Mouse (Mus musculus): ENCODE data around the gene Krtap5-2. TPM values are rescaled to one million over a fixed set of nuclear protein-coding genes. Genes with fewer than 3 reads are reported as not detected.
"Not testable (repeated sequence)": the region's sequence is repeated elsewhere in the genome, so short reads cannot be mapped to it uniquely, and the experiment has no call there.

Gene Krtap5-2
- total RNA-seq, 2 experiments from 2014 or later = not detected

- ATAC-seq (ENCODE audit: poor library complexity, severe bottlenecking) = not testable (repeated sequence)
Measured at GRCm38 (mm10) chr7:142143506-142144010, 32.2 kb downstream of the Krtap5-2 start.

DNA sequence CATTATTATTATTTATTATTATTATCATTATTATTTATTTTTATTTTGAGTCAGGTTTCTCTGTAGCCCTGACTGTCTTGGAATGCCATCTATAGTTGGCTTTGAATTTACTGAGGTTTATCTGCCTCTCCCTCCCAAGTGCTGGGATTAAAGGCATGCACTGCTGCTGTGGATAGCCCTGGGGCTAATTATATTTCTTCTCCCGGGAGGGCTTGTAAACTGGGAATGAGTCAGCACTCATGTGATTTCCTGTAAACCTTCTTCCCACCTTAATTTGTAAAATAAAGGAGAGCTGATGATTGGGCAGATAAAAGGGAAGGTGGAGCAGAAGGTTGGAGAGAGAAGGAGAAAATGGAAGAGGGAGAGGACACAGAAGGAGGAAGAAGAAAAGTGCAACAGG is 35.1 kb downstream of the Krtap5-2 start:
- ATAC-seq (ENCODE audit: poor library complexity, severe bottlenecking) = no peak

GRCm38 (mm10) chr7:142135934-142136333 is 39.9 kb downstream of the Krtap5-2 start, which contains the start of gene Gm39115:
Gene Gm39115 (minus strand): TSS chr7:142136034.
- not testable (repeated sequence) for ATAC-seq (ENCODE audit: poor library complexity, severe bottlenecking)

GRCm38 (mm10) chr7:142134206-142134995 is 41.4 kb downstream of the Krtap5-2 start:
- no peak for ATAC-seq (ENCODE audit: poor library complexity, severe bottlenecking)

- ATAC-seq (ENCODE audit: poor library complexity, severe bottlenecking) = no peak
Measured at GRCm38 (mm10) chr7:142128843-142129242, 47.0 kb downstream of the Krtap5-2 start.

Other genes starting within 250 kb of the Krtap5-2 start
- gene Brsk2, start 226.3 kb downstream of the Krtap5-2 start, total RNA-seq (2015) = not detected in 2 replicates
- gene Brsk2, start 226.3 kb downstream of the Krtap5-2 start, total RNA-seq (2017) = not detected in 2 replicates
- 25.5 and 34.4 TPM in 2 replicates for gene Mob2, start 114.9 kb downstream of the Krtap5-2 start, total RNA-seq (2015)
- gene Mob2, start 114.9 kb downstream of the Krtap5-2 start, total RNA-seq (2017) = 29.7 and 31.7 TPM in 2 replicates
- not detected in 2 replicates for gene Dusp8, start 80.2 kb downstream of the Krtap5-2 start, total RNA-seq (2015)
- not detected in 2 replicates for gene Dusp8, start 80.2 kb downstream of the Krtap5-2 start, total RNA-seq (2017)
- gene Gm45618, start 55.3 kb downstream of the Krtap5-2 start, total RNA-seq (2015) = not detected in 2 replicates
- gene Gm45618, start 55.3 kb downstream of the Krtap5-2 start, total RNA-seq (2017) = not detected in 2 replicates
- gene Gm39115, start 40.0 kb downstream of the Krtap5-2 start, total RNA-seq (2015) = not detected in 2 replicates
- not detected in 2 replicates for gene Gm39115, start 40.0 kb downstream of the Krtap5-2 start, total RNA-seq (2017)
- gene Gm45337, start 31.4 kb downstream of the Krtap5-2 start, total RNA-seq (2015) = not detected in 2 replicates
- not detected in 2 replicates for gene Gm45337, start 31.4 kb downstream of the Krtap5-2 start, total RNA-seq (2017)
- gene Gm29735, start 18.9 kb downstream of the Krtap5-2 start, total RNA-seq (2015) = not detected in 2 replicates
- gene Gm29735, start 18.9 kb downstream of the Krtap5-2 start, total RNA-seq (2017) = not detected in 2 replicates
- not detected in 2 replicates for gene Gm4553, start 10.3 kb downstream of the Krtap5-2 start, total RNA-seq (2015)
- gene Gm4553, start 10.3 kb downstream of the Krtap5-2 start, total RNA-seq (2017) = not detected in 2 replicates
- gene Gm10153, start 14.4 kb upstream of the Krtap5-2 start, total RNA-seq (2015) = not detected in 2 replicates
- not detected in 2 replicates for gene Gm10153, start 14.4 kb upstream of the Krtap5-2 start, total RNA-seq (2017)
- not detected in 2 replicates for gene Krtap5-3, start 25.4 kb upstream of the Krtap5-2 start, total RNA-seq (2015)
- not detected in 2 replicates for gene Krtap5-3, start 25.4 kb upstream of the Krtap5-2 start, total RNA-seq (2017)
- not detected in 2 replicates for gene Gm7579, start 35.9 kb upstream of the Krtap5-2 start, total RNA-seq (2015)
- not detected in 2 replicates for gene Gm7579, start 35.9 kb upstream of the Krtap5-2 start, total RNA-seq (2017)
- not detected in 2 replicates for gene Krtap5-5, start 54.0 kb upstream of the Krtap5-2 start, total RNA-seq (2015)
- gene Krtap5-5, start 54.0 kb upstream of the Krtap5-2 start, total RNA-seq (2017) = not detected in 2 replicates
- not detected in 2 replicates for gene Gm40460, start 65.1 kb upstream of the Krtap5-2 start, total RNA-seq (2015)
- gene Gm40460, start 65.1 kb upstream of the Krtap5-2 start, total RNA-seq (2017) = not detected in 2 replicates
- not detected in 2 replicates for gene Gm2431, start 82.3 kb upstream of the Krtap5-2 start, total RNA-seq (2015)
- gene Gm2431, start 82.3 kb upstream of the Krtap5-2 start, total RNA-seq (2017) = not detected in 2 replicates
- not detected in 2 replicates for gene Gm4559, start 98.4 kb upstream of the Krtap5-2 start, total RNA-seq (2015)
- not detected in 2 replicates for gene Gm4559, start 98.4 kb upstream of the Krtap5-2 start, total RNA-seq (2017)
- not detected in 2 replicates for gene Krtap5-1, start 121.1 kb upstream of the Krtap5-2 start, total RNA-seq (2015)
- not detected in 2 replicates for gene Krtap5-1, start 121.1 kb upstream of the Krtap5-2 start, total RNA-seq (2017)
- not detected in 2 replicates for gene Krtap5-4, start 127.5 kb upstream of the Krtap5-2 start, total RNA-seq (2015)
- gene Krtap5-4, start 127.5 kb upstream of the Krtap5-2 start, total RNA-seq (2017) = not detected in 2 replicates
- gene Ifitm10, start 197.7 kb upstream of the Krtap5-2 start, total RNA-seq (2015) = 2.1 and 3.6 TPM in 2 replicates
- gene Ifitm10, start 197.7 kb upstream of the Krtap5-2 start, total RNA-seq (2017) = 0.48 and 1.4 TPM in 2 replicates
- gene Gm49369, start 206.7 kb upstream of the Krtap5-2 start, total RNA-seq (2015) = not detected in 2 replicates
- gene Gm49369, start 206.7 kb upstream of the Krtap5-2 start, total RNA-seq (2017) = 24.9 and 36.8 TPM in 2 replicates
- 193 and 197 TPM in 2 replicates for gene Ctsd, start 212.0 kb upstream of the Krtap5-2 start, total RNA-seq (2015)
- 218 and 236 TPM in 2 replicates for gene Ctsd, start 212.0 kb upstream of the Krtap5-2 start, total RNA-seq (2017)

Data from megakaryocyte, adult 5-6 weeks (primary cell).